Mouse (Mus musculus) heart, postnatal 14 days (tissue): ENCODE data around the gene Hps5. TPM values are rescaled to one million over a fixed set of nuclear protein-coding genes. Genes with fewer than 3 reads are reported as not detected.
"Not testable (repeated sequence)": the region's sequence is repeated elsewhere in the genome, so short reads cannot be mapped to it uniquely, and the experiment has no call there.

ENCODE experiments used
- DNase-seq, 2 experiments: peaks; one replicate each; pipeline ENCODE4 v3.0.0; 2021 to 2022
- intact Hi-C: fragments of 180-260 bp; cut with DNase I; formaldehyde crosslinking; loops from one replicate; pipeline ENCODE4 v1.15.1; 2025
- long read RNA-seq, 2 experiments: library from polyadenylated mRNA; stranded (forward); transcript quantifications; one replicate each; pipeline ENCODE4 v2.0.0; 2021
- total RNA-seq, 2 experiments: library from RNA; stranded (reverse); gene quantifications; 2 replicates each; pipeline ENCODE4 v1.2.3; 2021

The Hps5 gene
- 10 to 100 TPM in 1 of 2 experiments, 1 to 10 TPM in 1; 8.0 to 12.5 TPM for total RNA-seq
- long read RNA-seq, experiment 1, full-length matches to known transcripts, result 1 of 11 reads
- long read RNA-seq, experiment 1, partial matches to known transcripts, result 2 of 11 reads
- long read RNA-seq, experiment 1, other reads (novel, unspliced or antisense), result 8 of 11 reads
- long read RNA-seq, experiment 2, full-length matches to known transcripts, result 1 of 3 reads
- long read RNA-seq, experiment 2, partial matches to known transcripts, result 0 of 3 reads
- long read RNA-seq, experiment 2, other reads (novel, unspliced or antisense), result 2 of 3 reads

GRCm38 (mm10) chr7:46795287-46796205, at the start of gene Hps5, which contains the start of gene Gtf2h1:
Gene Hps5 (minus strand): TSS chr7:46796064.
Gene Gtf2h1 (plus strand): TSS chr7:46796103.
- intact Hi-C loops, result loop anchor here (1.0 to 5.0 kb wide), 3 partner anchors 51 to 212 kb away; partner anchors contain the start of genes Spty2d1 and Tsg101
- DNase-seq, result peak; percentile 97 to 99

GRCm38 (mm10) chr7:46845211-46845977, 49.5 kb upstream of the Hps5 start:
- DNase-seq, result peak; percentile 97
- intact Hi-C loops, result loop anchor here (5.0 kb wide), 2 partner anchors 72 to 162 kb away; partner anchors contain the start of genes Spty2d1 and Tsg101

GRCm38 (mm10) chr7:46843576-46843975, 47.7 kb upstream of the Hps5 start:
- DNase-seq, result no peak
- intact Hi-C loops, result no loop called here

GRCm38 (mm10) chr7:46842278-46842677, 46.4 kb upstream of the Hps5 start:
- intact Hi-C loops, result no loop called here
- DNase-seq, result no peak

GRCm38 (mm10) chr7:46840787-46841525, 45.1 kb upstream of the Hps5 start, which contains the start of gene Ldha:
Gene Ldha (plus strand): TSS chr7:46841475.
- intact Hi-C loops, result no loop called here
- no peak for DNase-seq

- intact Hi-C loops, result no loop called here
- no peak for DNase-seq
Observed at GRCm38 (mm10) chr7:46840326-46840725, 44.5 kb upstream of the Hps5 start.

GRCm38 (mm10) chr7:46839861-46840260, 44.0 kb upstream of the Hps5 start:
- intact Hi-C loops, result no loop called here
- no peak for DNase-seq

GRCm38 (mm10) chr7:46839446-46839845, 43.6 kb upstream of the Hps5 start:
- DNase-seq, result peak in 1 of 2 experiments; percentile 22
- intact Hi-C loops, result no loop called here

- peak; percentile 60 to 77 for DNase-seq
- intact Hi-C loops, result no loop called here
Observed at GRCm38 (mm10) chr7:46838891-46839302, 43.0 kb upstream of the Hps5 start.

- intact Hi-C loops, result no loop called here
- DNase-seq, result peak; percentile 48 to 53
Observed at GRCm38 (mm10) chr7:46838104-46838671, 42.3 kb upstream of the Hps5 start.

- intact Hi-C loops, result no loop called here
- DNase-seq, result no peak
Observed at GRCm38 (mm10) chr7:46837073-46837472, 41.2 kb upstream of the Hps5 start.

- no peak for DNase-seq
- intact Hi-C loops, result no loop called here
Observed at GRCm38 (mm10) chr7:46836357-46836756, 40.5 kb upstream of the Hps5 start.

- intact Hi-C loops, result no loop called here
- DNase-seq, result no peak
Observed at GRCm38 (mm10) chr7:46834994-46835610, 39.2 kb upstream of the Hps5 start.

- DNase-seq, result no peak
- intact Hi-C loops, result no loop called here
Observed at GRCm38 (mm10) chr7:46833670-46834255, 37.9 kb upstream of the Hps5 start.

GRCm38 (mm10) chr7:46833266-46833665, 37.4 kb upstream of the Hps5 start:
- peak; percentile 19 to 20 for DNase-seq
- intact Hi-C loops, result no loop called here

GRCm38 (mm10) chr7:46832112-46832810, 36.4 kb upstream of the Hps5 start:
- intact Hi-C loops, DNase-seq: not testable (repeated sequence)

GRCm38 (mm10) chr7:46831693-46832092, 35.8 kb upstream of the Hps5 start:
- intact Hi-C loops, result no loop called here
- no peak for DNase-seq
